Mouse (Mus musculus): ENCODE results near the gene Plekhh3. TPM values are rescaled to one million over a fixed set of nuclear protein-coding genes. Genes with fewer than 3 reads are reported as not detected.

Plekhh3 gene
- polyA plus RNA-seq, 1 experiment from 2014 or later, result 3.7 TPM

DNA sequence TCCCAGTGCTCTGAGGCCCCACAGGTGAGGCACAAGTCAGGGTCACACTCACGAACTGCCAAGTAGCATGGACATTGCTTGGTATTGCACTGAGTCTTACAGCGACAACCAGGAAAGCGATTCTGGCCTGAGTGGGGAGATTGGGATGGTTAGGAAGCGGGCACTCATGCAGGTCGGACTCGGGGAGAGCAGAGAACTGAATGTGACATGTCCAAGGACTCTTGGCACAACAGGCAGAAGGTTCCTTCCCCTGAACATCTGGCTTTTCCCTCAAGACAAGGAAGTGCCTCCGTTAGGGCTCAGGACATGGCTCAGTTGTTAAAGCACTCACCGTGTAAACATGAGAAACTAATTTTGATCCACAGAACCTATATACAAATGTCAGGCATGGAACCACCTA, 24.4 kb upstream of the Plekhh3 start:
- H3K9me3 ChIP-seq (replicated peaks; ENCODE audit: control insufficient read depth, low read length), result no peaks in the 10 kb centered on the region
- ATAC-seq (replicated peaks; ENCODE audit: insufficient number of reproducible peaks, low FRiP score, low TSS enrichment, low read depth) (no peak), DNase-seq (ENCODE audit: low spot score) (no peak)
- no peak overlapping the region for H3K27ac ChIP-seq (replicated peaks; ENCODE audit: low read depth, low read length)
- no peak overlapping the region for H3K9ac ChIP-seq (replicated peaks; ENCODE audit: low read length)
- no peaks in the 10 kb centered on the region for H3K27me3 ChIP-seq (ENCODE audit: control insufficient read depth, insufficient read depth, low read length)
- peaks cover 6% of the 10 kb centered on the region; the same call in 1 of the 2 replicates for H3K4me1 ChIP-seq (ENCODE audit: control insufficient read depth, insufficient read depth, low read length)
- 82% methylated on average over 8 of the region's 8 CpGs for WGBS
- no peak overlapping the region for H3K4me2 ChIP-seq (ENCODE audit: low read depth, low read length)
- H3K4me3 ChIP-seq (ENCODE audit: low read depth, low read length), result no peak overlapping the region
- H3K36me3 ChIP-seq (replicated peaks; ENCODE audit: control insufficient read depth, insufficient read depth, low read depth, low read length), result no peaks in the 10 kb centered on the region; the same call in 1 of the 2 replicates

DNA sequence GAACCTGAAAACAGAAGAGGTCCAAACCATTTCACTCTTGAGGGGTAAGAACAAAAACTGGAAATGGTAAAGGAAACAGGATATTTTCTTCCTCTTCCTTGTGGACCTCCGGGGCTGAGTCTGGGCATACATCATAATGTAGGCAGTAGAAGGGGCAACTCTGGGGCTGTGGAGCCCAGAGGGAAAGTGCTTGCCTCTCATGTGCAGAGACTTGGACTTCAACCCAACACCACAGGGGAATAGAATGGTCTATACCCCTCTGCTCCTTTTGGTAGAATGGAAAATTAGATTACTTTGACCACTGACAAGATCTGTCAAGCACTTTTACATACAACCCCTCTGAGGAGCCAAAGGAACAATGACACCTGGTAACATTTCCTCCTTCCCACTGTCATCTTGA, 23.9 kb upstream of the Plekhh3 start:
- Histone ChIP-seq H3K27me3 (ENCODE audit: control insufficient read depth, insufficient read depth, low read length) (no peaks in the 10 kb centered on the region), H3K4me1 (ENCODE audit: control insufficient read depth, insufficient read depth, low read length) (peaks cover 9% of the 10 kb centered on the region), H3K4me3 (ENCODE audit: low read depth, low read length) (no peak overlapping the region), H3K4me2 (ENCODE audit: low read depth, low read length) (no peak overlapping the region), H3K27ac (replicated peaks; ENCODE audit: low read depth, low read length) (no peak overlapping the region), H3K36me3 (replicated peaks; ENCODE audit: control insufficient read depth, insufficient read depth, low read depth, low read length) (no peaks in the 10 kb centered on the region; the same call in 1 of the 2 replicates), H3K9me3 (replicated peaks; ENCODE audit: control insufficient read depth, low read length) (no peaks in the 10 kb centered on the region), H3K9ac (replicated peaks; ENCODE audit: low read length) (no peak overlapping the region)
- ATAC-seq (replicated peaks; ENCODE audit: insufficient number of reproducible peaks, low FRiP score, low TSS enrichment, low read depth) (no peak), DNase-seq (ENCODE audit: low spot score) (no peak)
- WGBS, result 87% methylated on average over 1 of the region's 1 CpGs

DNA sequence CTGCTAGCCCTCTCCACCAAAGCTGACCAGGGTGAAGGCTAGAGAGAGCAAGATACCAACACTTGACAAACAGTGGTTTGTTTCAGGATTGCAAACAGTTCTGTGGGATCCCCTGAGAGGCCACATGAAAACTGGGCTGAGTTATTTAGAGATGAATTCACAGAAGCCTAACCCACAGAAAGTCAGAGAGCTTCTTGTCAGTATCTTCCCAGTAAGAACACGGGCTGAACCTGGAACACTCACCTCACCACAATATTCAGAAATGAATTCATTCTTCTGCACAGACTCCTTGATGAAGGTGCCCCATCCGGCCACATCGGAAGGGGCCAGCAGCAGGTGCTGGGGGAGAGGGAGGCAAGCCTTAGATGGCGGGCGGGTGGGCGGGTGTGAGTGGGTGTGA, 23.5 kb upstream of the Plekhh3 start:
- Histone ChIP-seq H3K9me3 (replicated peaks; ENCODE audit: control insufficient read depth, low read length) (no peaks in the 10 kb centered on the region), H3K9ac (replicated peaks; ENCODE audit: low read length) (no peak overlapping the region), H3K4me2 (ENCODE audit: low read depth, low read length) (no peak overlapping the region), H3K4me3 (ENCODE audit: low read depth, low read length) (no peak overlapping the region), H3K36me3 (replicated peaks; ENCODE audit: control insufficient read depth, insufficient read depth, low read depth, low read length) (no peaks in the 10 kb centered on the region; the same call in 1 of the 2 replicates), H3K27ac (replicated peaks; ENCODE audit: low read depth, low read length) (no peak overlapping the region), H3K4me1 (ENCODE audit: control insufficient read depth, insufficient read depth, low read length) (peaks cover 13% of the 10 kb centered on the region), H3K27me3 (ENCODE audit: control insufficient read depth, insufficient read depth, low read length) (no peaks in the 10 kb centered on the region)
- DNase-seq (ENCODE audit: low spot score), result no peak
- ATAC-seq (replicated peaks; ENCODE audit: insufficient number of reproducible peaks, low FRiP score, low TSS enrichment, low read depth), result no peak
- WGBS, result 93% methylated on average over 6 of the region's 6 CpGs

GRCm38 (mm10) chr11:101194137-101194536, 23.0 kb upstream of the Plekhh3 start:
- ATAC-seq (replicated peaks; ENCODE audit: insufficient number of reproducible peaks, low FRiP score, low TSS enrichment, low read depth) (no peak), DNase-seq (ENCODE audit: low spot score) (no peak)
- Histone ChIP-seq H3K4me3 (ENCODE audit: low read depth, low read length) (no peak overlapping the region), H3K4me1 (ENCODE audit: control insufficient read depth, insufficient read depth, low read length) (peaks cover 13% of the 10 kb centered on the region), H3K27me3 (ENCODE audit: control insufficient read depth, insufficient read depth, low read length) (no peaks in the 10 kb centered on the region), H3K36me3 (replicated peaks; ENCODE audit: control insufficient read depth, insufficient read depth, low read depth, low read length) (no peaks in the 10 kb centered on the region; the same call in 1 of the 2 replicates), H3K4me2 (ENCODE audit: low read depth, low read length) (no peak overlapping the region), H3K9ac (replicated peaks; ENCODE audit: low read length) (no peak overlapping the region), H3K27ac (replicated peaks; ENCODE audit: low read depth, low read length) (no peak overlapping the region), H3K9me3 (replicated peaks; ENCODE audit: control insufficient read depth, low read length) (no peaks in the 10 kb centered on the region)
- 89% methylated on average over 5 of the region's 5 CpGs for WGBS

GRCm38 (mm10) chr11:101193076-101193475, 21.9 kb upstream of the Plekhh3 start:
- Histone ChIP-seq H3K27me3 (ENCODE audit: control insufficient read depth, insufficient read depth, low read length) (no peaks in the 10 kb centered on the region), H3K36me3 (replicated peaks; ENCODE audit: control insufficient read depth, insufficient read depth, low read depth, low read length) (no peaks in the 10 kb centered on the region; the same call in 1 of the 2 replicates), H3K9ac (replicated peaks; ENCODE audit: low read length) (no peak overlapping the region), H3K4me2 (ENCODE audit: low read depth, low read length) (no peak overlapping the region), H3K27ac (replicated peaks; ENCODE audit: low read depth, low read length) (no peak overlapping the region), H3K4me3 (ENCODE audit: low read depth, low read length) (no peak overlapping the region), H3K4me1 (ENCODE audit: control insufficient read depth, insufficient read depth, low read length) (peaks cover 13% of the 10 kb centered on the region), H3K9me3 (replicated peaks; ENCODE audit: control insufficient read depth, low read length) (no peaks in the 10 kb centered on the region)
- DNase-seq (ENCODE audit: low spot score) (no peak), ATAC-seq (replicated peaks; ENCODE audit: insufficient number of reproducible peaks, low FRiP score, low TSS enrichment, low read depth) (no peak)
- WGBS, result 84% methylated on average over 7 of the region's 7 CpGs

DNA sequence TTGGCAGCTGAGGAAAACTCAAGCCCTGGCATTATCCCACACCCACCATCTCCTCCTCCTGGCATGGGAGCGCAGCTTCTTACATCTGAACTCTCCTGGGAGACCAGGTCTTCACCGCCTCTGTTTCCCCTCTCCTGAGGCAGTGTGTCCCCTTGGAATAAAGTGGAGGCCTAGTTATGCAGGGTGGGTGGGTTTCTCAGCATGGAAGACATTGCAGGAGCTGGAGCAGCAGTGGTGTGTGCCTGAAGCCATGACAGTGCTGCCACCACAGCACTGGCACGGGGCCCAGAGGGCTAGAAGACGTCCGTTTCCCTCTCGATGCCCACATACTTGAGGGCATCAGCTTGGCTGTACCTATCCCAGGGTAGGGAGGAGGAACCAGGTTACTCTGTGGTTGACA, 21.5 kb upstream of the Plekhh3 start:
- no peaks in the 10 kb centered on the region for H3K27me3 ChIP-seq (ENCODE audit: control insufficient read depth, insufficient read depth, low read length)
- H3K4me2 ChIP-seq (ENCODE audit: low read depth, low read length), result no peak overlapping the region
- H3K9me3 ChIP-seq (replicated peaks; ENCODE audit: control insufficient read depth, low read length), result no peaks in the 10 kb centered on the region
- ATAC-seq (replicated peaks; ENCODE audit: insufficient number of reproducible peaks, low FRiP score, low TSS enrichment, low read depth) (no peak), DNase-seq (ENCODE audit: low spot score) (no peak)
- H3K36me3 ChIP-seq (replicated peaks; ENCODE audit: control insufficient read depth, insufficient read depth, low read depth, low read length), result no peaks in the 10 kb centered on the region; the same call in 1 of the 2 replicates
- H3K9ac ChIP-seq (replicated peaks; ENCODE audit: low read length), result no peak overlapping the region
- peaks cover 13% of the 10 kb centered on the region for H3K4me1 ChIP-seq (ENCODE audit: control insufficient read depth, insufficient read depth, low read length)
- H3K27ac ChIP-seq (replicated peaks; ENCODE audit: low read depth, low read length), result no peak overlapping the region
- WGBS, result 93% methylated on average over 6 of the region's 6 CpGs
- H3K4me3 ChIP-seq (ENCODE audit: low read depth, low read length), result no peak overlapping the region

GRCm38 (mm10) chr11:101191919-101192470, 20.8 kb upstream of the Plekhh3 start:
- no peak for ATAC-seq (replicated peaks; ENCODE audit: insufficient number of reproducible peaks, low FRiP score, low TSS enrichment, low read depth)
- Histone ChIP-seq H3K4me2 (ENCODE audit: low read depth, low read length) (no peak overlapping the region), H3K27me3 (ENCODE audit: control insufficient read depth, insufficient read depth, low read length) (no peaks in the 10 kb centered on the region), H3K9ac (replicated peaks; ENCODE audit: low read length) (no peak overlapping the region), H3K4me3 (ENCODE audit: low read depth, low read length) (no peak overlapping the region), H3K36me3 (replicated peaks; ENCODE audit: control insufficient read depth, insufficient read depth, low read depth, low read length) (no peaks in the 10 kb centered on the region; the same call in 1 of the 2 replicates), H3K4me1 (ENCODE audit: control insufficient read depth, insufficient read depth, low read length) (peaks cover 13% of the 10 kb centered on the region), H3K27ac (replicated peaks; ENCODE audit: low read depth, low read length) (no peak overlapping the region), H3K9me3 (replicated peaks; ENCODE audit: control insufficient read depth, low read length) (no peaks in the 10 kb centered on the region)
- 77% methylated on average over 4 of the region's 4 CpGs for WGBS
- DNase-seq (ENCODE audit: low spot score), result no peak

GRCm38 (mm10) chr11:101190913-101191907, 20.1 kb upstream of the Plekhh3 start:
- Histone ChIP-seq H3K36me3 (replicated peaks; ENCODE audit: control insufficient read depth, insufficient read depth, low read depth, low read length) (no peaks in the 10 kb centered on the region; the same call in 1 of the 2 replicates), H3K27me3 (ENCODE audit: control insufficient read depth, insufficient read depth, low read length) (no peaks in the 10 kb centered on the region), H3K4me1 (ENCODE audit: control insufficient read depth, insufficient read depth, low read length) (peaks cover 13% of the 10 kb centered on the region), H3K4me3 (ENCODE audit: low read depth, low read length) (no peak overlapping the region), H3K9ac (replicated peaks; ENCODE audit: low read length) (peak overlapping the region; percentile 13; the same call in 1 of the 2 replicates), H3K9me3 (replicated peaks; ENCODE audit: control insufficient read depth, low read length) (no peaks in the 10 kb centered on the region), H3K4me2 (ENCODE audit: low read depth, low read length) (no peak overlapping the region), H3K27ac (replicated peaks; ENCODE audit: low read depth, low read length) (0 out of 2 replicates have a peak overlapping the region, but pooled peaks have one; percentile 13)
- no peak for DNase-seq (ENCODE audit: low spot score)
- 52% methylated on average over 17 of the region's 17 CpGs for WGBS
- ATAC-seq (replicated peaks; ENCODE audit: insufficient number of reproducible peaks, low FRiP score, low TSS enrichment, low read depth), result no peak

Data from embryonic facial prominence, embryonic 11.5 days (tissue).